Mouse (Mus musculus) midbrain, embryonic 16.5 days (tissue): Measurements from ENCODE around the gene Ank. TPM values are rescaled to one million over a fixed set of nuclear protein-coding genes. Genes with fewer than 3 reads are reported as not detected.

ENCODE experiments used
- ATAC-seq: fragments of 200-750 bp; cut with Nextera tagmentation; 2 replicates; pipeline ENCODE4 v1.8.0; 2017; ENCODE audit warnings: moderate TSS enrichment
- H3K27ac ChIP-seq: fragments of 300-500 bp; sonication (generic); 2 replicates; pipeline ENCODE4 v1.5.1; 2014; ENCODE audit warnings: mild to moderate bottlenecking, low read length, mixed read lengths
- H3K27me3 ChIP-seq: fragments of 300-500 bp; sonication (generic); 2 replicates; pipeline ENCODE4 v1.6.1; 2014; ENCODE audit warnings: low read depth, low read length, mixed read lengths; ENCODE audit not compliant: control insufficient read depth, insufficient read depth
- H3K36me3 ChIP-seq: fragments of 300-500 bp; sonication (generic); 2 replicates; pipeline ENCODE4 v1.6.1; 2014; ENCODE audit warnings: mild to moderate bottlenecking, low read length, moderate library complexity, mixed read lengths; ENCODE audit not compliant: control insufficient read depth, insufficient read depth
- H3K4me1 ChIP-seq: fragments of 300-500 bp; sonication (generic); 2 replicates; pipeline ENCODE4 v1.6.1; 2014; ENCODE audit warnings: mild to moderate bottlenecking, low read length, mixed read lengths; ENCODE audit not compliant: control insufficient read depth, insufficient read depth
- H3K4me2 ChIP-seq: fragments of 300-500 bp; sonication (generic); 2 replicates; pipeline ENCODE4 v1.6.1; 2014; ENCODE audit warnings: mild to moderate bottlenecking, low read length, mixed read lengths
- H3K4me3 ChIP-seq: fragments of 300-500 bp; sonication (generic); 2 replicates; pipeline ENCODE4 v1.5.1; 2014; ENCODE audit warnings: low read depth, mild to moderate bottlenecking, low read length, moderate library complexity, mixed read lengths
- H3K9ac ChIP-seq: fragments of 300-500 bp; sonication (generic); 2 replicates; pipeline ENCODE4 v1.6.1; 2014; ENCODE audit warnings: low read depth, low read length, mixed read lengths
- H3K9me3 ChIP-seq: fragments of 300-500 bp; sonication (generic); replicated peaks from 2 replicates; pipeline ENCODE4 v1.6.1; 2014; ENCODE audit warnings: mild to moderate bottlenecking, low read length, mixed read lengths; ENCODE audit not compliant: control insufficient read depth, poor library complexity, severe bottlenecking
- WGBS: fragments of 180-500 bp; shearing (Covaris S2); extraction: QIAGEN DNeasy Blood & Tissue Kit; methylation state at CpG from one replicate; pipeline ENCODE4 v1.1.7; 2014; 5-methylcytosine and 5-hydroxymethylcytosine counted together
- polyA plus RNA-seq: library from polyadenylated mRNA; unstranded; fragments of >200 nt; fragmentation: Nextera tagmentation; extraction: Ambion mirVana; gene quantifications from 2 replicates; pipeline ENCODE4 v1.2.1, GENCODE M21; 2015

Ank gene
- polyA plus RNA-seq, 1 experiment from 2014 or later, result 15.7 TPM

- no peak overlapping the region for H3K4me2 ChIP-seq
- H3K9me3 ChIP-seq, result no peaks in the 10 kb centered on the region
- no peak overlapping the region for H3K27ac ChIP-seq
- no peak overlapping the region for H3K4me3 ChIP-seq
- 80% methylated on average over 3 of the region's 3 CpGs for WGBS
- H3K27me3 ChIP-seq, result no peaks in the 10 kb centered on the region
- H3K4me1 ChIP-seq, result 0 out of 2 replicates have a peak, but pooled peaks cover 4% of the 10 kb centered on the region
- no peak overlapping the region for H3K9ac ChIP-seq
- H3K36me3 ChIP-seq, result 0 out of 2 replicates have a peak, but pooled peaks cover 6% of the 10 kb centered on the region
- no peak for ATAC-seq
Measured at GRCm38 (mm10) chr15:27617227-27617626, 150.8 kb downstream of the Ank start.

GRCm38 (mm10) chr15:27618778-27619533 lies 152.5 kb downstream of the Ank start:
- H3K27me3 ChIP-seq, result no peaks in the 10 kb centered on the region
- H3K9ac ChIP-seq, result no peak overlapping the region
- no peaks in the 10 kb centered on the region for H3K9me3 ChIP-seq
- no peak overlapping the region for H3K4me2 ChIP-seq
- WGBS, result 90% methylated on average over 6 of the region's 6 CpGs
- ATAC-seq, result no peak
- H3K4me1 ChIP-seq, result no peaks in the 10 kb centered on the region
- peaks cover 12% of the 10 kb centered on the region; the same call in 1 of the 2 replicates for H3K36me3 ChIP-seq
- H3K4me3 ChIP-seq, result no peak overlapping the region
- H3K27ac ChIP-seq, result no peak overlapping the region

GRCm38 (mm10) chr15:27619683-27620082 lies 153.2 kb downstream of the Ank start:
- Histone ChIP-seq H3K36me3 (peaks cover 12% of the 10 kb centered on the region; the same call in 1 of the 2 replicates), H3K9ac (no peak overlapping the region), H3K4me3 (no peak overlapping the region), H3K27me3 (no peaks in the 10 kb centered on the region), H3K4me1 (no peaks in the 10 kb centered on the region), H3K9me3 (no peaks in the 10 kb centered on the region), H3K27ac (no peak overlapping the region), H3K4me2 (no peak overlapping the region)
- no peak for ATAC-seq
- WGBS, result 89% methylated on average over 3 of the region's 3 CpGs

- 92% methylated on average over 6 of the region's 6 CpGs for WGBS
- Histone ChIP-seq H3K4me2 (no peak overlapping the region), H3K4me3 (no peak overlapping the region), H3K4me1 (no peaks in the 10 kb centered on the region), H3K27ac (no peak overlapping the region), H3K9ac (no peak overlapping the region), H3K9me3 (no peaks in the 10 kb centered on the region), H3K36me3 (peaks cover 12% of the 10 kb centered on the region; the same call in 1 of the 2 replicates), H3K27me3 (no peaks in the 10 kb centered on the region)
- no peak for ATAC-seq
Measured at GRCm38 (mm10) chr15:27620475-27621185, 154.2 kb downstream of the Ank start.

- no peaks in the 10 kb centered on the region for H3K27me3 ChIP-seq
- 93% methylated on average over 6 of the region's 6 CpGs for WGBS
- peaks cover 6% of the 10 kb centered on the region; the same call in 1 of the 2 replicates for H3K36me3 ChIP-seq
- H3K9me3 ChIP-seq, result no peaks in the 10 kb centered on the region
- H3K4me1 ChIP-seq, result no peaks in the 10 kb centered on the region
- H3K4me2 ChIP-seq, result no peak overlapping the region
- ATAC-seq, result no peak
- H3K27ac ChIP-seq, result no peak overlapping the region
- no peak overlapping the region for H3K9ac ChIP-seq
- no peak overlapping the region for H3K4me3 ChIP-seq
Measured at GRCm38 (mm10) chr15:27623286-27623685, 156.8 kb downstream of the Ank start.

- no peak for ATAC-seq
- Histone ChIP-seq H3K4me3 (no peak overlapping the region), H3K4me1 (peaks cover 14% of the 10 kb centered on the region), H3K9ac (no peak overlapping the region), H3K36me3 (peaks cover 6% of the 10 kb centered on the region; the same call in 1 of the 2 replicates), H3K27me3 (no peaks in the 10 kb centered on the region), H3K4me2 (no peak overlapping the region), H3K27ac (no peak overlapping the region), H3K9me3 (no peaks in the 10 kb centered on the region)
- WGBS, result 90% methylated on average over 13 of the region's 13 CpGs
Measured at GRCm38 (mm10) chr15:27625014-27625889, 158.8 kb downstream of the Ank start.

GRCm38 (mm10) chr15:27625890-27626255 lies 159.4 kb downstream of the Ank start:
- no peaks in the 10 kb centered on the region for H3K27me3 ChIP-seq
- no peak overlapping the region for H3K9ac ChIP-seq
- no peak overlapping the region for H3K27ac ChIP-seq
- no peak overlapping the region for H3K4me2 ChIP-seq
- no peak overlapping the region for H3K4me3 ChIP-seq
- WGBS, result 88% methylated on average over 10 of the region's 10 CpGs
- no peak for ATAC-seq
- H3K4me1 ChIP-seq, result peaks cover 14% of the 10 kb centered on the region
- H3K36me3 ChIP-seq, result peaks cover 6% of the 10 kb centered on the region; the same call in 1 of the 2 replicates
- H3K9me3 ChIP-seq, result no peaks in the 10 kb centered on the region

- Histone ChIP-seq H3K9me3 (no peaks in the 10 kb centered on the region), H3K4me1 (peaks cover 18% of the 10 kb centered on the region), H3K27me3 (no peaks in the 10 kb centered on the region), H3K4me2 (no peak overlapping the region), H3K4me3 (no peak overlapping the region), H3K36me3 (peaks cover 6% of the 10 kb centered on the region; the same call in 1 of the 2 replicates), H3K9ac (no peak overlapping the region), H3K27ac (no peak overlapping the region)
- ATAC-seq, result no peak
- 98% methylated on average over 1 of the region's 1 CpGs for WGBS
Measured at GRCm38 (mm10) chr15:27626314-27626713, 159.8 kb downstream of the Ank start.
